Comparison of ENCODE assay signal across 17 mouse cellular contexts in the genomic region with DNA sequence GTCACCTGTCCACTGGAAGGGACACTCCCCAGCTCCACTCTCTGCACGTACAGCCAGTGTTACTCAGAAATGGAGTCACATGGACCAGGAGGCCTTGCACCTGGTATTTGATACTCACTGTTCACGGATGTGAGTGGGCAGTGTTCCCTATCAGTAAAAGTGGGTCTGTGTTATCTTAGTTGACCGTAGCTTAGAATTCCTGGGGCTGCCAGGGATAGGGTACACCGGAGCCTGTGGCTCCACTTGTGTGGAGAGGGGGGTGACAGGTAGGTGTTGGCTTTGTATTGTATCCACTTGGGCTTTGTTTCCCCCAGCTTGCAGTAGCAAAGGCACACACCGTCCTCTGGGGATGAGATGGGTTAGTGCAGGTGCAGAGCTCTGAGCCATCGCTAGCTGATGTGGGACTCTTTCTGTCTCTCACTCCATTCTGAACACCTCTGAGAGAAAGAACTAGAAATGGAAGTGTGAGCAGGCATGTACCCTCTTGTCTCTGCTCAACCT.
"Had no signal": no experiment of that assay in that cellular context is flagged by ENCODE, and none has a peak within 500 bp of the region (broad histone marks: within the 10 kb centered on the region; RNA-seq: fewer than 3 reads in every experiment).

No protein-coding gene starts in this region.

- H3K27me3 ChIP-seq: kidney, embryonic 15.5 days; liver, embryonic 13.5 days; midbrain, embryonic 12.5 days; midbrain, embryonic 15.5 days; neural tube, embryonic 12.5 days; neural tube, embryonic 15.5 days had no signal

- H3K4me3 ChIP-seq: kidney, embryonic 15.5 days; liver, embryonic 13.5 days; midbrain, embryonic 12.5 days; midbrain, embryonic 15.5 days; neural tube, embryonic 12.5 days; neural tube, embryonic 15.5 days had no signal

- H3K9me3 ChIP-seq: kidney, embryonic 15.5 days; liver, embryonic 13.5 days; midbrain, embryonic 12.5 days; midbrain, embryonic 15.5 days; neural tube, embryonic 12.5 days; neural tube, embryonic 15.5 days had no signal

- H3K4me2 ChIP-seq: kidney, embryonic 15.5 days; liver, embryonic 13.5 days; midbrain, embryonic 12.5 days; midbrain, embryonic 15.5 days; neural tube, embryonic 12.5 days; neural tube, embryonic 15.5 days had no signal

- H3K27ac ChIP-seq: kidney, embryonic 15.5 days; liver, embryonic 13.5 days; macrophage; midbrain, embryonic 12.5 days; midbrain, embryonic 15.5 days; neural tube, embryonic 12.5 days; neural tube, embryonic 15.5 days had no signal

- DNase-seq: kidney, adult 11 months; kidney, adult 8-10 months; kidney, postnatal 10 days; kidney, postnatal 36 days; layer of hippocampus, adult 9-11 months; liver, embryonic 13.5 days; lung, adult 2 months; right cerebral cortex, adult 18-20 months; right cerebral cortex, postnatal 14 days; right cerebral cortex, postnatal 4 days; thymus, postnatal 25 days had no signal

- H3K9ac ChIP-seq: kidney, embryonic 15.5 days; liver, embryonic 13.5 days; midbrain, embryonic 12.5 days; midbrain, embryonic 15.5 days; neural tube, embryonic 12.5 days; neural tube, embryonic 15.5 days had no signal

- ATAC-seq: midbrain, embryonic 15.5 days had no signal

- H3K4me1 ChIP-seq: midbrain, embryonic 12.5 days; midbrain, embryonic 15.5 days; neural tube, embryonic 12.5 days; neural tube, embryonic 15.5 days had no signal

- H3K36me3 ChIP-seq: midbrain, embryonic 15.5 days; neural tube, embryonic 15.5 days had no signal
